Mouse (Mus musculus) testis, adult 2 months (tissue): ENCODE measurements around the gene Malsu1.

Experiments
- CTCF ChIP-seq: fragments of 200-500 bp; IDR thresholded peaks from 2 replicates; pipeline ENCODE4 v1.5.1; 2012; ENCODE audit warnings: low read depth, mild to moderate bottlenecking, inconsistent platforms, low read length, moderate library complexity; ENCODE audit not compliant: control insufficient read depth, insufficient read depth, insufficient replicate concordance
- POLR2A ChIP-seq: fragments of 200-500 bp; IDR thresholded peaks from 2 replicates; pipeline ENCODE4 v1.6.1; 2012; ENCODE audit warnings: low read depth, mild to moderate bottlenecking, inconsistent platforms, low read length, moderate library complexity; ENCODE audit not compliant: control insufficient read depth

DNA sequence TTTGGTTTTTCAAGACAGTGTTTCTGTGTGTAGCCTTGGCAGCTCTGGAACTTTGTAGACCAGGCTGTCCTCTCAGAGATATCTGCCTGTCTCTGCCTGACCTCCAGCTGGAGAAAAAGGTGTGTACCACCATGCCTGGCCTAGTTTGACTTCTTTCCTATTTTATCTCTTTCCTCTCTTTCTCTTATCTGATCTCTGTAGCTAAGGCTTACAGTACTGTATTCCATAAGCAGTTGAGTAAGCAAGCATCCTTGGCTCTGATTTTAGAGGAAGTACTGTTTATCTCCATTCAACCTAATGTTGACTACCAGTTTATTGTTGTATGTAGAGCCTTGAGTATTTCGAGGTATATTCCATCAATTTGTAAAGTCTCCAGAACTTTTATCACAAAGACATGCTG, 5.7 kb downstream of the Malsu1 start:
- TF ChIP-seq POLR2A (no peak), CTCF (no peak)
